Comparison of ENCODE assay signal across 19 mouse cellular contexts in the genomic region with DNA sequence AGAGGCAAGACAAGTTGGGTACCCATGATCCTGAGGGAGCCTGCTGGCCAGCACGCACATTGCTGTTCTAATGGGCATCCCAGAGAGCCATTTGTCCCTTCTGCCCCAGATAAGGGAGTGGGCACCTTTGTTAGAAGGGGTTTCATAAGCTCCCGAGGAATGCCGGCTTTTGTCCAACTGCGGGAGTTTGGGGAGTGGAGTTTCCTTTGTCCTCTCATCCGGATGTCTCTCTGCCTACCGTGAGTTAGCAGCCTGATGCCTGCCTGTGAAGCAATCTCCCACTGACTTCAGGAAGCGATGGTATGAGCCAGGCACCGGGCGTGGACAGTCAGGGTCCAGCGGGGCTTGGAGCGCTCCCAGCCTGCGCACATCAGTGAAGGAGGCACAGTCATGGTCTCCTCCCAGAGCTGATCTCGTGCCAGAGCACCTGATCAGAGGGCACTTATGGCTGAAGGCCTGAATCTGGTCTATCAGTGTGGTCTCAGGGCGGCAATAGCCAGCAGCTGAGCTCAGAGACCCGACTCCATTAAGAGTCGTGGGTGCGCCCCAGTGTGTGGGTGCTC. TPM values are rescaled to one million over a fixed set of nuclear protein-coding genes. Genes with fewer than 3 reads are reported as not detected.
DNase-seq lines count a peak whose midpoint lies in the region; ATAC-seq and TF ChIP-seq lines count a peak whose summit lies in the region.
"Had no signal": no experiment of that assay in that cellular context is flagged by ENCODE, and none has a peak within 500 bp of the region (broad histone marks: within the 10 kb centered on the region; RNA-seq: fewer than 3 reads in every experiment).

No protein-coding gene starts in this region.

- no peaks in the 10 kb centered on the region for H3K4me1 ChIP-seq in intestine, embryonic 16.5 days (ENCODE audit: control insufficient read depth, insufficient read depth, low read length)
- no peaks in the 10 kb centered on the region for H3K4me1 ChIP-seq in intestine, postnatal 0 days (replicated peaks; ENCODE audit: control insufficient read depth, insufficient read depth, low read length)

- TF ChIP-seq CTCF in intestine, postnatal 0 days (IDR thresholded peaks at IDR 0.05; ENCODE audit: low read depth): no peak

- H3K9me3 ChIP-seq in intestine, embryonic 16.5 days (ENCODE audit: control insufficient read depth, low read length): no peaks in the 10 kb centered on the region
- H3K9me3 ChIP-seq in intestine, postnatal 0 days (ENCODE audit: control insufficient read depth): no peaks in the 10 kb centered on the region

- H3K27ac ChIP-seq in intestine, embryonic 16.5 days (ENCODE audit: low read length): no peak overlapping the region
- H3K27ac ChIP-seq in intestine, postnatal 0 days (ENCODE audit: low read depth, low read length): no peak overlapping the region
- H3K27ac ChIP-seq: gastrocnemius, adult 2 months; stomach, postnatal 0 days had no signal

- no peaks in the 10 kb centered on the region for H3K36me3 ChIP-seq in intestine, embryonic 16.5 days (ENCODE audit: control insufficient read depth, insufficient read depth, low read length)
- H3K36me3 ChIP-seq in intestine, postnatal 0 days (ENCODE audit: control insufficient read depth, insufficient read depth): 0 out of 2 replicates have a peak, but pooled peaks cover 3% of the 10 kb centered on the region

- H3K9ac ChIP-seq in intestine, embryonic 16.5 days (ENCODE audit: low read depth, low read length): no peak overlapping the region
- no peak overlapping the region for H3K9ac ChIP-seq in intestine, postnatal 0 days (ENCODE audit: low read depth, low read length)

- ATAC-seq in intestine, embryonic 16.5 days: peak; percentile 31; the same call in 1 of the 2 replicates
- no peak for ATAC-seq in intestine, postnatal 0 days
- 0 out of 2 replicates have a peak, but pooled peaks have one; percentile 12 for ATAC-seq in megakaryocyte-erythroid progenitor cell, adult 5-6 weeks (replicated peaks; ENCODE audit: low FRiP score, low TSS enrichment, poor library complexity, severe bottlenecking)

- peak; percentile 59 for DNase-seq in retina, postnatal 1 day
- no peak for DNase-seq in retina, embryonic 14.5 days (ENCODE audit: low spot score)
- DNase-seq in ZHBTc4 (ENCODE audit: low read depth, low spot score): peak; percentile 46
- DNase-seq in urinary bladder, postnatal 36 days (ENCODE audit: low spot score in 2 of 2): no peak
- DNase-seq: adrenal gland, postnatal 36 days; cerebellum, adult 11-12 months; cerebellum, postnatal 36 days; gastrocnemius, adult 2 months; heart, adult 18-20 months; heart, postnatal 4 days; kidney, adult 9 months; lung, postnatal 10 days; right cerebral cortex, adult 18-20 months; thymus, postnatal 25 days had no signal

- H3K4me2 ChIP-seq in intestine, embryonic 16.5 days (ENCODE audit: low read depth, low read length): no peak overlapping the region
- H3K4me2 ChIP-seq in intestine, postnatal 0 days (replicated peaks; ENCODE audit: low read depth): no peak overlapping the region

- 73% methylated on average over 17 of the region's 17 CpGs for WGBS in intestine, embryonic 16.5 days
- WGBS in intestine, postnatal 0 days: 72% methylated on average over 17 of the region's 17 CpGs

- H3K27me3 ChIP-seq in intestine, embryonic 16.5 days (replicated peaks; ENCODE audit: control insufficient read depth, insufficient read depth, low read length): no peaks in the 10 kb centered on the region
- H3K27me3 ChIP-seq in intestine, postnatal 0 days (replicated peaks; ENCODE audit: control insufficient read depth, insufficient read depth, low read length): no peaks in the 10 kb centered on the region

- no peak overlapping the region for H3K4me3 ChIP-seq in intestine, embryonic 16.5 days (ENCODE audit: low read length)
- H3K4me3 ChIP-seq in intestine, postnatal 0 days (ENCODE audit: low read depth, low read length): no peak overlapping the region
- H3K4me3 ChIP-seq: erythroblast, embryonic 14.5 days; gastrocnemius, adult 2 months had no signal

RNA-seq across cellular contexts. Expression of gene Glrx5, which starts 15.9 kb away (rescaled TPM):
- 185 and 199 TPM in 2 replicates for polyA plus RNA-seq in intestine, embryonic 16.5 days (2015; fragmentation: Nextera tagmentation; extraction: Ambion mirVana)
- 209 TPM in 2 replicates for polyA plus RNA-seq in intestine, postnatal 0 days (2015; fragmentation: Nextera tagmentation; extraction: Ambion mirVana)
- 112 and 193 TPM in 2 replicates for total RNA-seq in megakaryocyte-erythroid progenitor cell, adult 5-6 weeks (2014; fragmentation: Nextera tagmentation)
- total RNA-seq in megakaryocyte-erythroid progenitor cell, adult 5-6 weeks (2017): 59.2 and 86.9 TPM in 2 replicates

RNA-seq across cellular contexts. Expression of gene Syne3, which starts 38.8 kb away (rescaled TPM):
- 0.51 and 0.66 TPM in 2 replicates for polyA plus RNA-seq in intestine, embryonic 16.5 days (2015; fragmentation: Nextera tagmentation; extraction: Ambion mirVana)
- polyA plus RNA-seq in intestine, postnatal 0 days (2015; fragmentation: Nextera tagmentation; extraction: Ambion mirVana): 1.6 and 1.8 TPM in 2 replicates
- total RNA-seq in megakaryocyte-erythroid progenitor cell, adult 5-6 weeks (2014; fragmentation: Nextera tagmentation): 10.9 and 15.7 TPM in 2 replicates
- 9.1 and 9.7 TPM in 2 replicates for total RNA-seq in megakaryocyte-erythroid progenitor cell, adult 5-6 weeks (2017)

Comparison
In these comparisons a context has a peak if more than half of its experiments do, and no peak if none do; other contexts are left out.
1. DNase-seq: peak in retina, postnatal 1 day (single experiment) and ZHBTc4 (single experiment); none in retina, embryonic 14.5 days (single experiment) and urinary bladder, postnatal 36 days (0 of 2).